Mouse (Mus musculus) embryonic facial prominence, embryonic 15.5 days (tissue): ENCODE measurements around the gene Aldob. TPM values are rescaled to one million over a fixed set of nuclear protein-coding genes. Genes with fewer than 3 reads are reported as not detected.
A peak's percentile ranks its signal among the peaks of the same experiment; 100 is the strongest.

Experiments used
- ATAC-seq: fragments of 200-750 bp; cut with Nextera tagmentation; 2 replicates; pipeline ENCODE4 v1.8.0; 2017; ENCODE audit warnings: low read depth, moderate TSS enrichment; ENCODE audit not compliant: insufficient number of reproducible peaks, low FRiP score, low TSS enrichment
- H3K27ac ChIP-seq: fragments of 300-500 bp; sonication (generic); replicated peaks from 2 replicates; pipeline ENCODE4 v1.5.1; 2015; ENCODE audit warnings: mild to moderate bottlenecking, inconsistent platforms
- H3K27me3 ChIP-seq: fragments of 300-500 bp; sonication (generic); 2 replicates; pipeline ENCODE4 v1.6.1; 2015; ENCODE audit warnings: inconsistent platforms
- H3K36me3 ChIP-seq: fragments of 300-500 bp; sonication (generic); 2 replicates; pipeline ENCODE4 v1.6.1; 2015; ENCODE audit warnings: mild to moderate bottlenecking, inconsistent platforms
- H3K4me1 ChIP-seq: fragments of 300-500 bp; sonication (generic); 2 replicates; pipeline ENCODE4 v1.6.1; 2015; ENCODE audit warnings: inconsistent platforms
- H3K4me2 ChIP-seq: fragments of 300-500 bp; sonication (generic); replicated peaks from 2 replicates; pipeline ENCODE4 v1.6.1; 2015; ENCODE audit warnings: mild to moderate bottlenecking, inconsistent platforms
- H3K4me3 ChIP-seq: fragments of 300-500 bp; sonication (generic); replicated peaks from 2 replicates; pipeline ENCODE4 v1.5.1; 2015; ENCODE audit warnings: mild to moderate bottlenecking, inconsistent platforms
- H3K9ac ChIP-seq: fragments of 300-500 bp; sonication (generic); 2 replicates; pipeline ENCODE4 v1.6.1; 2015; ENCODE audit warnings: inconsistent platforms
- H3K9me3 ChIP-seq: fragments of 300-500 bp; sonication (generic); replicated peaks from 2 replicates; pipeline ENCODE4 v1.6.1; 2016; ENCODE audit warnings: inconsistent platforms
- WGBS: fragments of 180-500 bp; shearing (Covaris S2); methylation state at CpG from one replicate; pipeline ENCODE4 v1.1.7; 2015; 5-methylcytosine and 5-hydroxymethylcytosine counted together
- polyA plus RNA-seq: library from polyadenylated mRNA; unstranded; fragments of >200 nt; fragmentation: Nextera tagmentation; extraction: Ambion mirVana; gene quantifications from 2 replicates; pipeline ENCODE4 v1.2.1, GENCODE M21; 2015

The Aldob gene
- polyA plus RNA-seq, 1 experiment from 2014 or later: 0.23 TPM

DNA sequence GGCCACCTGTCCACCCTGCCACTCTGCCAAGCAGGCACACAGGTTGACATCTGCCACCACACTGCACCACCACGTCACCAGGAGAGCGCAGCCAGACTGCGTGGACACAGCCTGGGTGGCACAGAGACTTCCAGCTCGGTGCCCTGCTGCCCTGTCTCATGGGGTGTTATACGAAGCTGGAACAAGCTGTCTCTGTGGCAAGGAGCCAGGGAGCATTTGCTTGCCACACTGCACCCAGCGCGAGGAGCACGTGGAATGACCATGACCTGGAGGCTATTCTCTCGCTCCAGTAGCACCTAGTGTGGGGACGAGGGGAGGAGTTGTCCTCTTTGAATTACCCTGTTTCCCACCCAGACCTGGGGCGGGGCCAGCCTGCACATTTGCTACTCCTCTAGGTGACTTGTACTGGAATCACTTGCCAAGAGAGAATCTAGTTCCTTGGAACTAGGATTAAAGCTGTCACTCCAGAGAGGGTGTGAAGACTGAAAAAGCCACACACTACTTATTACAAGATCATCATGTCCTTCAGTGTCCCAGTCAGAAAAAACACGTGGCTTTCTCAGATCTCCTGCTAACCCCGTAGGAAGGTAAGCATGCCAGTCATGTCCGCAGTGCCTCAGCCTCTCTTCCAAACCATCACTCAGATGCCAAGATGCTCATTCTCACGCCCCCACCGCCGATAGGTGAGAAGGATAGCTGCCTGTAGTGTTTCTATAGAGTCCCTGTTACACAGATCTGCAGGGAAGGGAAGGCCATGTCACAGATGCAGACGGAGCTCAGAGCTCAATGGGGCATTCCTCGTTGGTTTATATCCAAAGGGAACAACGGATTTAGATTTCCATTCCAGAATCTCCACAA is 10.8 kb upstream of the Aldob start:
- peak; percentile 69 for ATAC-seq
- no peak overlapping the region for H3K27ac ChIP-seq
- 70% methylated on average over 20 of the region's 20 CpGs for WGBS

DNA sequence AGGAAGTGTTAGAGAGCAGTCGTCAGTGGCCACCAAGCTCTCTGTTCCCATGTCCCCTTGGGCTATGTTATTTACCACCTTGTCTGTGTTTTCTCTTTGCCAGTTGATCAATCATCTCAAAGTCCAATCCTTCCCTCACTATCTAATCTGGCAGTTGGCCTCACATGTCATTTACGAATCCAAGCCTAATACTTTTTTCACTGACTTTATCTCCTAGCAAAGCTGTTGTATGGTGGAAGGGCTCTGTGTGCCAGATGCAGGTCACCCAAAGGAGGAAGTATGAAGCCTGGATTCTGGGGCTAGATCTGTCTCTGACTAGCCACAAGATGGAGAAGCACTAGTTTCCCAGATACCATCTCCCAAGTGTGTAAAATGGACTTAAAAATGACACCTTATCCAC is 8.8 kb upstream of the Aldob start:
- H3K9ac ChIP-seq: no peak overlapping the region
- H3K4me2 ChIP-seq: no peak overlapping the region
- no peak for ATAC-seq
- no peaks in the 10 kb centered on the region for H3K4me1 ChIP-seq
- WGBS: 68% methylated on average over 2 of the region's 2 CpGs
- H3K27ac ChIP-seq: no peak overlapping the region
- no peaks in the 10 kb centered on the region for H3K27me3 ChIP-seq
- no peaks in the 10 kb centered on the region for H3K36me3 ChIP-seq
- no peak overlapping the region for H3K4me3 ChIP-seq
- H3K9me3 ChIP-seq: no peaks in the 10 kb centered on the region

More for the DNA sequence above, 10.8 kb upstream of the Aldob start:
- no peak overlapping the region for H3K4me2 ChIP-seq
- H3K9ac ChIP-seq: no peak overlapping the region
- H3K9me3 ChIP-seq: no peaks in the 10 kb centered on the region
- H3K27me3 ChIP-seq: no peaks in the 10 kb centered on the region
- no peak overlapping the region for H3K4me3 ChIP-seq
- H3K36me3 ChIP-seq: no peaks in the 10 kb centered on the region
- H3K4me1 ChIP-seq: no peaks in the 10 kb centered on the region

DNA sequence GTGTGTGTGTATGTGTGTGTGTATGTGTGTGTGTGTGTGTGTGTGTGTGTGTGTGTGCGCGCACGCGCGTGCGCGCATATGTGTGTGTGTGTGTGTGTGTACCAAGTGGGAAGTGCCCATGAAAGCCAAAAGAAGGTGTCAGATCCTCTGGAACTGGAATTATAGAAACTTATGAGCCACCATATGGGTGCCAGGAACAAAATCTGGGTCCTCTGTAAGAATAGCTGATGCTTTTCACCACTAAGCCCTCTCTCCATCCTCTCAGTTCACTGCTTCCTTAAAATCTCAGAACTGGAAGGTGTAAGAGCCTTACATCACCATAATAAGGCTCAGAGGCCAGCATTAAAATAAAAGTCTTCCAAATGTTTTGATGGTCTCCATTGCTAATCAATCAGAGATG is 8.0 kb upstream of the Aldob start:
- Histone ChIP-seq H3K4me3 (no peak overlapping the region), H3K9me3 (no peaks in the 10 kb centered on the region), H3K4me2 (no peak overlapping the region), H3K9ac (no peak overlapping the region), H3K36me3 (no peaks in the 10 kb centered on the region), H3K4me1 (no peaks in the 10 kb centered on the region), H3K27ac (no peak overlapping the region), H3K27me3 (no peaks in the 10 kb centered on the region)
- ATAC-seq: no peak
- WGBS: 91% methylated on average over 7 of the region's 7 CpGs

GRCm38 (mm10) chr4:49553380-49553779 is 4.0 kb upstream of the Aldob start:
- ATAC-seq: no peak
- H3K27me3 ChIP-seq: no peaks in the 10 kb centered on the region
- H3K36me3 ChIP-seq: no peaks in the 10 kb centered on the region
- H3K27ac ChIP-seq: no peak overlapping the region
- H3K4me2 ChIP-seq: no peak overlapping the region
- H3K4me3 ChIP-seq: no peak overlapping the region
- no peak overlapping the region for H3K9ac ChIP-seq
- H3K9me3 ChIP-seq: no peaks in the 10 kb centered on the region
- 88% methylated on average over 5 of the region's 5 CpGs for WGBS
- no peaks in the 10 kb centered on the region for H3K4me1 ChIP-seq

- no peak overlapping the region for H3K27ac ChIP-seq
- no peaks in the 10 kb centered on the region for H3K36me3 ChIP-seq
- H3K27me3 ChIP-seq: no peaks in the 10 kb centered on the region
- no peak overlapping the region for H3K9ac ChIP-seq
- H3K4me3 ChIP-seq: no peak overlapping the region
- H3K4me1 ChIP-seq: no peaks in the 10 kb centered on the region
- no peaks in the 10 kb centered on the region for H3K9me3 ChIP-seq
- 85% methylated on average over 7 of the region's 7 CpGs for WGBS
- ATAC-seq: no peak
- H3K4me2 ChIP-seq: no peak overlapping the region
These were observed 1.7 kb downstream of the Aldob start for GRCm38 (mm10) chr4:49547544-49548219.

DNA sequence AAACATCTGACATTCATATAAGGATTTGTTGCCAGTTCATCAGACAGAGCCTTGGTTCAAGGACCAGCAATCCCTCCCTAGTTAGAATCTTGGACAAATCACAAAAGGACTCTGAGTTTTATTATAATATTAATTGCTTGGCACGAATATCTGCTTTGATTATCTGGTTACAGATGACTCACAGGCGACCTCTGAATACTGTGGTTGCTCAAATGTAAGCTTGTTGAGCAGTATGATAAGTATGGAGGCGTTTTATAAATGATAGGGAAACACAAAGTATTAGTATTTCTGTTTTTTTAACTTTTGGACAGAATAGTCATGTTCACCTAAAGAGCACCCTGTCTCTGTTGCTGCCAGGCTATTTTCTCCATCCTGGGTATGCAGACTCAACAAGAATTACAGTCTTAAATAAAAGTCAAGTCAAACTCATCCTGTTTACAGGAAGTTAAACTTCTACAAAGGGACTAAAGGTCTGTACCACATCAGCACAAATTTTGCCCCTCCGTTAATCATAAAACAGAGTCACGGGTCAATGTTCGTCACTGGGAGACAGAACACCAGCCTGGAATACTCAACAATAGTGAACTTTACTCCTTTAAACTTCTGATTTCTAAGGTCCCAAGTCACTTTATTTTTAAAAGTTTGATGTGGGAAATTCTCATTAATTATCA is 2.3 kb downstream of the Aldob start:
- no peaks in the 10 kb centered on the region for H3K27me3 ChIP-seq
- no peaks in the 10 kb centered on the region for H3K4me1 ChIP-seq
- H3K9me3 ChIP-seq: no peaks in the 10 kb centered on the region
- H3K27ac ChIP-seq: no peak overlapping the region
- WGBS: 68% methylated on average over 6 of the region's 6 CpGs
- H3K9ac ChIP-seq: no peak overlapping the region
- no peak overlapping the region for H3K4me2 ChIP-seq
- no peaks in the 10 kb centered on the region for H3K36me3 ChIP-seq
- ATAC-seq: no peak
- no peak overlapping the region for H3K4me3 ChIP-seq

DNA sequence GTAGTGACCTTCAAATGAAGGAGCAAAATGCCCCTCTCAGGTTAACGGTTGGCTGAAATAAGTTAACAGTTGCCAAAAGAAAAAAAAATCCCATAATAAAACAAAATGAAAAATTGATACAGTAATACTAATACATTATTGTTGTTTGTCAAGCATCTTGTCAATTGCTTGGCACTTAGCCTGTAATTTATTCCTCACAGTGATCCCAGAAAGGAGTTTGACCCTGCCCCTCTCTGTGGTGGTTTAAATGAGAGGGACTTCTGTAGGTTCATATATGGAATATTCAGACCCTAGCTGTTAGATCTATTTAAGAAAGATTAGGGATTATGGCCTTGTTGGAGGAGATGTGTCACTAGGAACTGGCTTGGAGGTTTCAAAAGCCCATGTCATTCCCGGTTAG is 3.3 kb downstream of the Aldob start:
- Histone ChIP-seq H3K4me2 (no peak overlapping the region), H3K4me1 (no peaks in the 10 kb centered on the region), H3K36me3 (no peaks in the 10 kb centered on the region), H3K27me3 (no peaks in the 10 kb centered on the region), H3K9me3 (no peaks in the 10 kb centered on the region), H3K9ac (no peak overlapping the region), H3K4me3 (no peak overlapping the region), H3K27ac (no peak overlapping the region)
- 83% methylated on average over 2 of the region's 2 CpGs for WGBS
- no peak for ATAC-seq

GRCm38 (mm10) chr4:49540966-49541365 is 8.4 kb downstream of the Aldob start:
- H3K36me3 ChIP-seq: no peaks in the 10 kb centered on the region
- H3K27ac ChIP-seq: no peak overlapping the region
- H3K4me1 ChIP-seq: no peaks in the 10 kb centered on the region
- H3K4me2 ChIP-seq: no peak overlapping the region
- WGBS: 64% methylated on average over 3 of the region's 3 CpGs
- no peaks in the 10 kb centered on the region for H3K9me3 ChIP-seq
- H3K4me3 ChIP-seq: no peak overlapping the region
- no peaks in the 10 kb centered on the region for H3K27me3 ChIP-seq
- no peak overlapping the region for H3K9ac ChIP-seq
- ATAC-seq: no peak

- Histone ChIP-seq H3K9ac (no peak overlapping the region), H3K4me1 (no peaks in the 10 kb centered on the region), H3K27ac (no peak overlapping the region), H3K4me3 (no peak overlapping the region), H3K36me3 (no peaks in the 10 kb centered on the region), H3K9me3 (no peaks in the 10 kb centered on the region), H3K4me2 (no peak overlapping the region), H3K27me3 (no peaks in the 10 kb centered on the region)
- WGBS: 57% methylated on average over 6 of the region's 6 CpGs
- no peak for ATAC-seq
These were observed 9.7 kb downstream of the Aldob start for GRCm38 (mm10) chr4:49539665-49540064.

- ATAC-seq: no peak
- Histone ChIP-seq H3K4me1 (no peaks in the 10 kb centered on the region), H3K4me2 (no peak overlapping the region), H3K36me3 (0 out of 2 replicates have a peak, but pooled peaks cover 6% of the 10 kb centered on the region), H3K27me3 (no peaks in the 10 kb centered on the region), H3K4me3 (no peak overlapping the region), H3K9ac (no peak overlapping the region), H3K27ac (no peak overlapping the region), H3K9me3 (no peaks in the 10 kb centered on the region)
- 82% methylated on average over 4 of the region's 4 CpGs for WGBS
These were observed 12.7 kb downstream of the Aldob start for GRCm38 (mm10) chr4:49536671-49537070.

GRCm38 (mm10) chr4:49535675-49536294 is 13.6 kb downstream of the Aldob start:
- Histone ChIP-seq H3K4me3 (no peak overlapping the region), H3K27ac (no peak overlapping the region), H3K4me1 (no peaks in the 10 kb centered on the region), H3K4me2 (no peak overlapping the region), H3K9ac (no peak overlapping the region), H3K9me3 (0 out of 2 replicates have a peak, but pooled peaks cover under 1% of the 10 kb centered on the region), H3K36me3 (peaks cover 10% of the 10 kb centered on the region), H3K27me3 (no peaks in the 10 kb centered on the region)
- ATAC-seq: no peak
- WGBS: 93% methylated on average over 4 of the region's 4 CpGs
